Mouse (Mus musculus): ENCODE measurements around the gene Zswim5. TPM values are rescaled to one million over a fixed set of nuclear protein-coding genes. Genes with fewer than 3 reads are reported as not detected.

Gene Zswim5
- total and polyA plus RNA-seq, 2 experiments from 2014 or later, result 2.4 to 25.3 TPM

- WGBS, result 92% methylated on average over 4 of the region's 4 CpGs
- ATAC-seq (no peak), DNase-seq (no peak)
- no peak overlapping the region for H3K27ac ChIP-seq (ENCODE audit: low read depth, low read length)
- H3K9me3 ChIP-seq (ENCODE audit: low read length), result no peaks in the 10 kb centered on the region
- no peak overlapping the region for H3K4me2 ChIP-seq (ENCODE audit: low read depth)
- H3K36me3 ChIP-seq (ENCODE audit: insufficient read depth), result peaks cover 50% of the 10 kb centered on the region
- H3K4me1 ChIP-seq (ENCODE audit: insufficient read depth), result no peaks in the 10 kb centered on the region
- H3K9ac ChIP-seq, result no peak overlapping the region
- no peak overlapping the region for H3K4me3 ChIP-seq (ENCODE audit: low read depth, low read length)
- H3K27me3 ChIP-seq (ENCODE audit: insufficient read depth, low read length), result no peaks in the 10 kb centered on the region
- TF ChIP-seq CTCF (IDR thresholded peaks at IDR 0.05; ENCODE audit: low read depth), result no peak
Observed at GRCm38 (mm10) chr4:117004649-117005048, 127.5 kb downstream of the Zswim5 start.

- H3K9me3 ChIP-seq (ENCODE audit: low read length), result no peaks in the 10 kb centered on the region
- WGBS, result 74% methylated on average over 7 of the region's 7 CpGs
Observed at GRCm38 (mm10) chr4:117005611-117006400, 128.6 kb downstream of the Zswim5 start.

GRCm38 (mm10) chr4:117007058-117007457 is 129.9 kb downstream of the Zswim5 start:
- no peaks in the 10 kb centered on the region for H3K9me3 ChIP-seq (ENCODE audit: low read length)
- DNase-seq (no peak), ATAC-seq (no peak)
- 65% methylated on average over 3 of the region's 3 CpGs for WGBS
- no peak overlapping the region for H3K9ac ChIP-seq
- peaks cover 27% of the 10 kb centered on the region for H3K36me3 ChIP-seq (ENCODE audit: insufficient read depth)
- TF ChIP-seq CTCF (IDR thresholded peaks at IDR 0.05; ENCODE audit: low read depth), result no peak
- no peak overlapping the region for H3K4me3 ChIP-seq (ENCODE audit: low read depth, low read length)
- no peaks in the 10 kb centered on the region for H3K4me1 ChIP-seq (ENCODE audit: insufficient read depth)
- no peak overlapping the region for H3K27ac ChIP-seq (ENCODE audit: low read depth, low read length)
- no peak overlapping the region for H3K4me2 ChIP-seq (ENCODE audit: low read depth)
- H3K27me3 ChIP-seq (ENCODE audit: insufficient read depth, low read length), result no peaks in the 10 kb centered on the region

More at GRCm38 (mm10) chr4:117005611-117006400, 128.6 kb downstream of the Zswim5 start:
- no peak overlapping the region for H3K9ac ChIP-seq
- peaks cover 39% of the 10 kb centered on the region for H3K36me3 ChIP-seq (ENCODE audit: insufficient read depth)
- H3K4me1 ChIP-seq (ENCODE audit: insufficient read depth), result no peaks in the 10 kb centered on the region
- no peaks in the 10 kb centered on the region for H3K27me3 ChIP-seq (ENCODE audit: insufficient read depth, low read length)
- no peak; the same call in 1 of the 2 replicates for ATAC-seq
- no peak for TF ChIP-seq CTCF (IDR thresholded peaks at IDR 0.05; ENCODE audit: low read depth)
- H3K4me2 ChIP-seq (ENCODE audit: low read depth), result no peak overlapping the region
- H3K4me3 ChIP-seq (ENCODE audit: low read depth, low read length), result no peak overlapping the region
- no peak for DNase-seq
- H3K27ac ChIP-seq (ENCODE audit: low read depth, low read length), result no peak overlapping the region

GRCm38 (mm10) chr4:117010231-117010630 is 133.1 kb downstream of the Zswim5 start:
- TF ChIP-seq CTCF (IDR thresholded peaks at IDR 0.05; ENCODE audit: low read depth), result no peak
- H3K9ac ChIP-seq, result no peak overlapping the region
- H3K4me2 ChIP-seq (ENCODE audit: low read depth), result no peak overlapping the region
- H3K27me3 ChIP-seq (ENCODE audit: insufficient read depth, low read length), result no peaks in the 10 kb centered on the region
- no peak for ATAC-seq
- no peak overlapping the region for H3K27ac ChIP-seq (ENCODE audit: low read depth, low read length)
- no peaks in the 10 kb centered on the region for H3K4me1 ChIP-seq (ENCODE audit: insufficient read depth)
- H3K4me3 ChIP-seq (ENCODE audit: low read depth, low read length), result no peak overlapping the region
- H3K36me3 ChIP-seq (ENCODE audit: insufficient read depth), result no peaks in the 10 kb centered on the region
- 80% methylated on average over 5 of the region's 5 CpGs for WGBS
- no peaks in the 10 kb centered on the region for H3K9me3 ChIP-seq (ENCODE audit: low read length)
- DNase-seq, result no peak

- no peak for TF ChIP-seq CTCF (IDR thresholded peaks at IDR 0.05; ENCODE audit: low read depth)
- 86% methylated on average over 6 of the region's 6 CpGs for WGBS
- Histone ChIP-seq H3K27ac (ENCODE audit: low read depth, low read length) (no peak overlapping the region), H3K9ac (no peak overlapping the region), H3K36me3 (ENCODE audit: insufficient read depth) (no peaks in the 10 kb centered on the region), H3K4me1 (ENCODE audit: insufficient read depth) (no peaks in the 10 kb centered on the region), H3K27me3 (ENCODE audit: insufficient read depth, low read length) (no peaks in the 10 kb centered on the region), H3K4me2 (ENCODE audit: low read depth) (no peak overlapping the region), H3K4me3 (ENCODE audit: low read depth, low read length) (no peak overlapping the region), H3K9me3 (ENCODE audit: low read length) (no peaks in the 10 kb centered on the region)
- ATAC-seq (no peak), DNase-seq (no peak)
Observed at GRCm38 (mm10) chr4:117013596-117013995, 136.4 kb downstream of the Zswim5 start.

GRCm38 (mm10) chr4:117014901-117015415 is 137.8 kb downstream of the Zswim5 start:
- Histone ChIP-seq H3K27ac (ENCODE audit: low read depth, low read length) (no peak overlapping the region), H3K9me3 (ENCODE audit: low read length) (no peaks in the 10 kb centered on the region), H3K9ac (no peak overlapping the region), H3K4me3 (ENCODE audit: low read depth, low read length) (no peak overlapping the region), H3K4me1 (ENCODE audit: insufficient read depth) (no peaks in the 10 kb centered on the region), H3K4me2 (ENCODE audit: low read depth) (no peak overlapping the region), H3K36me3 (ENCODE audit: insufficient read depth) (no peaks in the 10 kb centered on the region), H3K27me3 (ENCODE audit: insufficient read depth, low read length) (no peaks in the 10 kb centered on the region)
- DNase-seq (no peak), ATAC-seq (no peak)
- no peak for TF ChIP-seq CTCF (IDR thresholded peaks at IDR 0.05; ENCODE audit: low read depth)
- WGBS, result 53% methylated on average over 4 of the region's 4 CpGs

GRCm38 (mm10) chr4:117017738-117018137 is 140.6 kb downstream of the Zswim5 start:
- no peak for DNase-seq
- no peak for ATAC-seq
- Histone ChIP-seq H3K27me3 (ENCODE audit: insufficient read depth, low read length) (no peaks in the 10 kb centered on the region), H3K4me2 (ENCODE audit: low read depth) (no peak overlapping the region), H3K4me1 (ENCODE audit: insufficient read depth) (no peaks in the 10 kb centered on the region), H3K36me3 (ENCODE audit: insufficient read depth) (peaks cover 9% of the 10 kb centered on the region), H3K4me3 (ENCODE audit: low read depth, low read length) (no peak overlapping the region), H3K9me3 (ENCODE audit: low read length) (no peaks in the 10 kb centered on the region), H3K27ac (ENCODE audit: low read depth, low read length) (no peak overlapping the region), H3K9ac (no peak overlapping the region)
- peak; percentile 39 for TF ChIP-seq CTCF (IDR thresholded peaks at IDR 0.05; ENCODE audit: low read depth)
- WGBS, result 92% methylated on average over 2 of the region's 2 CpGs
